Mouse (Mus musculus): ENCODE results near the gene Isyna1. TPM values are rescaled to one million over a fixed set of nuclear protein-coding genes. Genes with fewer than 3 reads are reported as not detected.
"Not testable (repeated sequence)": the region's sequence is repeated elsewhere in the genome, so short reads cannot be mapped to it uniquely, and the experiment has no call there.

The Isyna1 gene
- total RNA-seq, 4 experiments from 2014 or later, result 54.5 to 60.3 (median 56.5) TPM

DNA sequence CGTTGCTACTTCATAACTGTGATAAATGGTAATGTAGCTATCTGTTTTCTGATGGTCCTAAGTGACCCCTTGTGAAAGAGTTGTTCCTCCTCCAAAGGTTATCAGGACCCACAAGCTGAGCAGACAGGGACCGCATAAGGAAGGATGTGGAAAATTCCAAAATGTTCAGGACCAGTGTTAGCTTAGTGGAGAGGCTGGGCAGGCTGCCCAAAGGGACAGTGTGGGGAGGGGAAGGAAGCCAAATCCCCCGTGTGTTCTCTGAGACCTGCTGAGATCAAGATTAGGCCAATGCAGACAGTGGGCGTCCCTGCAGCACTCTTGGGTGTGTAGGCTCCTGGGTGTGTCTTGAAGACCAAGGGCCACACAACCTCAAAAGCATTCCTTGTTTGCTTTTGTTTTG lies 19.3 kb upstream of the Isyna1 start:
- no peak for DNase-seq (ENCODE audit: low spot score in 2 of 2)

DNA sequence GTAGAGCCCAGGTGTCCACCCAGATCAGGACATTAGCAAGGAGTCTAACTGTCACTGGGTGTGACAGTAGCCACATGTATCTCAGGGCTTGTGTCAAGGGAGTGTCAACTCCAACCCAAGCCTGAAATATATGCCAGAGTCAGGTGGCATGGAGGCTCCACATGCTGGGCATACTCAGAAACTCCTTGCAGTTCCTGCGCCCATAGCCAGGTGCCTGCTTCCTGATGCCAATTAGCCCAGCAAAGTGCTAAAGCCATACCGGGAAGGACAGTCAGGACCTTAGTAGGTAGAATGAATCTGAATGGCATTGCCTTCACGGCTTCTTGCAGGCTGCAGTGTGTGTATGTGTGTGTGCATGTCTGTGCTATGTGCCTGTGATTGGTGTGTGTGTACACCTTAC lies 17.0 kb upstream of the Isyna1 start:
- no peak for DNase-seq (ENCODE audit: low spot score in 2 of 2)

DNA sequence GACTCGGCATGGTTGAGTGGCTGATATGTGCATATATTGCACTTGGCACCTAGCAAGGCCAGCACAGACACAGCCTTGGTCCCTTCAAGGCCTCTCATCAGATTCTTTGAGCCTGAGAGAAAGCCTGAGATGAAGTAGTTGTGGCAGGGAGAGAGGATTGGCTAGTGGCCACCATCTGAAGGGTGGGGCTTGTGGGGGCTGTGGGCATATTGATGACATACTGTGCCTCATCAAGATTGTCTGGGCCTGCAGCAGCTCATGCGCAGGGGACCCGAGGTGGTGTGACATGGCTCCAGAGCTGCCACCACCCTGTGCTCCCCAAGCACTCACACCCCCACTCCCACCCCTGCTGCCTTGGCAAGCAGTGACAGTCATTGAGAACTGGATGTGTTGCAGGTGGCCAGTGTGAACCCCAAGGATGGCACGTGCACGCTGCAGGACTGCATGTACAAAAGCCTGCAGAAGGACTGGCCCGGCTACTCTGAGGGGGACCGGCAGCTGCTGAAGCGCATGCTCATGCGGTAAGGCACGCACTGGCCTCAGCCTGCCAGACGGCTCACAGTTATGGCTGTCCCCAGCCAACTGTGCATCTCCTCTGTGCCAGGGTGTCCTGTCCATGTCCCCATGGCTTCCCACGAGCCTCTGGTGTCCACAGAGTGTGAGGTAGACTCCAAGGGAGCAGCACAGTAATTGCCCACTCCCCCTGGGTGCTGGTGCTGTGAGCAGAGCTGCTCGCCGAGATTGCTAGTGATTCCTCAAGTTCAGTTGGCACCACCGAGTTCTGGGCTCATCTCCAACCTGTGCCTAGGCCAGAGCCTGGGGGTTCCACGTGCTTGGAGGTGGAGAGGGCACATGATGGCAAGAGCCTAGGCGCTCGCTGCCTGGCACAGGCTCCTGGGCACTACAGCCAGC lies 10.4 kb upstream of the Isyna1 start:
- no peak for DNase-seq (ENCODE audit: low spot score in 2 of 2)

DNA sequence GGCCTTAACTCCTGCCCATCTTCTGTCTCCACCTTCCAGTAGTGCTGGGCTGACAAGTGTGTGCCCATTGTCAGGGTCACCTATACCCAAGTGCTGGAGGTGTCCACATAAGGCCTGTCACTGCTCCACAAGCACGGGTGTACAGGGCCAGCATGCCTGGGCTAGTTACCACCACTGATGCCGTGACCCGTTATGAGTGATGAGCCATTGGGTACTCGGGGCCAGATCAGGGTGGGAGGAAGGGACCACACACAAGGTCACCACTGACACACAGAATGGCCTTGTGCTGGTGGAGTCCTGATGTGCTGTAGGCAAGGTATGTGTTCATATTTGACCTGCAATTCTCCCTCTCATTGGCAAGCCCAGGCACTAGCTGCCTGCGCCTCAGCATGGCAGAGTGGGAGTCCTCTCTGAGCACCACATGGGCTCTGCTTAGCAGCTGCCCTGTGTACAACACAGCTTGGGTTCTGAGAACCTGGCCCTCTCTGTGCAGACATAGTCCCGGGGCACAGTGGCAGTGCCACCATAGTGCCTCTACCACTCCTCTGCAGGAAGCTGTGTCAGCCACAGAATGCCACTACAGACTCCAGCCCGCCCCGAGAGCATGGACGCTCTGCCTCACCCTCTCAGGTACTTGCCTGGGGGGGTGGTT lies 9.4 kb upstream of the Isyna1 start:
- no peak for DNase-seq (ENCODE audit: low spot score in 2 of 2)

DNA sequence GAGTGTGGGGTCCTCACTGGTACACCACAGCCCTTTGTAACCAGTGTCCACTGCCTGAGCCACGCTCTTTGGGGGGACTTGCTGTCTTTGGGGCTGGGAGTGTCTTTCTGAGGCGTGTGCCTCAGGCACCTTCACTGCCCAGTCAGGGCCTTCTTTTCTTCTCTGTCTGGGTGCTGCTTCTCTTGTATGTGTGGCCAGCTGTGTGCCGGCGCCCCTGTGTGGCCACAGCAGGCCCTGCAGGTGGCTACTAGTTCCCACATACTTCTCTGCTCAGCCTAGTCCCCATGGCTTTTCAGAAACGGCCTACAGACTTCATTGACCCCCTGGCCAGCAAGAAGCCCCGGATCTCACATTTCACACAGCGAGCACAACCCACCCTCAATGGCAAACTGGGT lies 8.9 kb upstream of the Isyna1 start:
- DNase-seq (ENCODE audit: low spot score in 2 of 2), result no peak

DNA sequence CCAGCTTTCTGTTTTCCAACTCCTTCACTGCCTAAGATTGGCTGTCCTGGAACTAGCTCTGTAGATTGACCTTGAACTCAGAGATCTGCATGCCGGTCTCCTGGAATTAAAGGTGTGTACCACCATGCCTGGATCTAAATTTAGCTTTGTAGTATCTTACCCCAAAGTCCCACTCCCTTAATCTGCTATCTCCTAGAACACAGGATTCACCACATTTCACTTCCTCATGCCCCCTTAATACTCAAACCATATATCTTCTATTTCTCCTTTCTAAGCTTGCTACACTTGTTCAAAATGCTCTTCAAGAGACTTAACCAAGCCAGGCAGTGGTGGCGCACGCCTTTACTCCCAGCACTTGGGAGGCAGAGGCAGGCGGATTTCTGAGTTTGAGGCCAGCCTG lies 6.2 kb upstream of the Isyna1 start:
- not testable (repeated sequence) for DNase-seq (ENCODE audit: low spot score in 2 of 2)

DNA sequence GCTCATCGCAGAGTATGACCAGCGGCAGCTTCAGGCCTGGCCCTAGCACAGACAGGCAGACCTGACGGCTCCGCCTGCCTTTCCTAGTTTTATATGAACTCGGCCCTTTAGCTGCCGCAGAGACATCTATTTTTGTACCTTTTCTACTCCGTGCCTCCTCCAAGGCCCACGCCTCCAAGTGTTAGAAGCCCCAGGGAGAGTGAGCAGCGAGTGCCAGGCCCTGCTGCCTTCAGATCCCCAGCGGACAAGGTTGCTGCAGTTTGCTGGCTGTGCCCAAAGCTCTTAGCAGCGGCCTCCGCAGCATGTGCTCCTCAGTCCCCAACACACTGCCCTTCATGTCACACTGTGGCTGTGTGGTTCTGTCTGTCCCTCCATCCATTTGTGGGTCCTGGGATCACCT lies 2.6 kb upstream of the Isyna1 start:
- DNase-seq (ENCODE audit: low spot score in 2 of 2), result no peak

DNA sequence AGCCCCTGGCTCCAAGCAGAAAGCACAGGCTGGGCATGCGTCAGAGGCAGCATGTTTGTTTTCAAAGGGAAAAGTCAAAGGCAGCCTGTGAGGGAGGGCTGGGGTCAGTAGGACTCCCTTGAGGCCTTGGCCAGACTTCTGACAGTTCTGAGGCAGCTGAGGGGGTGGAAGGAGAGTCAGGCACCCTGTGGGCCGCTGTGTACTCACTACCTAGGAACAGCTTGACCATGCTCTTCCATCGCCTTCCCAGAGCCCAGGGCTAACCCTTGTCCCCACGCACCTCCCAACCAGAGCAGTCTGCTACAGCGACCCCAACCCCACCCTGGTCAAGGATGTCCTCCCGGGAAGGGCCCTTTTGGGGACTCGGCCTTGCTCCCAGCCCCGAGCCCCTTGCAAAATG lies 1.0 kb upstream of the Isyna1 start:
- peak in 1 of 2 experiments; percentile 28 for DNase-seq (ENCODE audit: low spot score in 2 of 2)

DNA sequence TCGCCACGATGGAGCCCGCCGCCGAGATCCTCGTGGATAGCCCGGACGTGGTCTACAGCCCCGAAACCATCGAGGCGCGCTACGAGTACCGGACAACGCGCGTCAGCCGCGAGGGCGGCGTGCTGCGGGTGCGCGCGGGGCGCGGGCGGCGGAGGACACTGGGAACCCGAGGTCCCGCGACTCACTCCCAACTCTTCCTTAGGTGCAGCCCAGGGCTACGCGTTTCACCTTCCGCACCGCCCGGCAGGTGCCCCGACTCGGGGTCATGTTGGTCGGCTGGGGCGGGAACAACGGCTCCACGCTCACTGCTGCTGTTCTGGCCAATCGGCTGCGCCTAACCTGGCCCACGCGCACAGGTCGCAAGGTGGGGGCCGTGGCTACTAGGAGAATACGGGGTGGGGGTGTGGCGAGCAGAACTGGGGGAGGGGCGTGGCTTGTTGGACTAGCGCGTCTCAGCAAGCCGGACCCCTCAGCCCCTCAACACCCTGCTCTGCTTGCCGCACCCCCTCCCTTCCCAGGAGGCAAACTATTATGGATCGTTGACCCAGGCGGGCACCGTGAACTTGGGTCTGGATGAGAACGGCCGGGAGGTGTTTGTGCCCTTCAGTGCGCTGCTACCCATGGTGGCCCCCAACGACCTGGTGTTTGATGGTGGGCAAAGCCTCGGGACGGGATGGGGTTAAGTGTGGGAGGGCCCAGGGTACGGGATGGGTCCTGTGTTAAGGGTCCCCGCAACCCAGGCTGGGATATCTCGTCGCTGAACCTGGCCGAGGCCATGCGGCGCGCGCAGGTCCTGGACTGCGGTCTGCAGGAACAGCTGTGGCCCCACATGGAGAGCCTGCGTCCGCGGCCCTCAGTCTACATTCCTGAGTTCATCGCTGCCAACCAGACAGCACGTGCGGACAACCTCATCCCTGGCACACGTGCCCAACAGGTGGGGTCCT lies 720 bp downstream of the Isyna1 start:
- peak in 1 of 2 experiments; percentile 48 for DNase-seq (ENCODE audit: low spot score in 2 of 2)

DNA sequence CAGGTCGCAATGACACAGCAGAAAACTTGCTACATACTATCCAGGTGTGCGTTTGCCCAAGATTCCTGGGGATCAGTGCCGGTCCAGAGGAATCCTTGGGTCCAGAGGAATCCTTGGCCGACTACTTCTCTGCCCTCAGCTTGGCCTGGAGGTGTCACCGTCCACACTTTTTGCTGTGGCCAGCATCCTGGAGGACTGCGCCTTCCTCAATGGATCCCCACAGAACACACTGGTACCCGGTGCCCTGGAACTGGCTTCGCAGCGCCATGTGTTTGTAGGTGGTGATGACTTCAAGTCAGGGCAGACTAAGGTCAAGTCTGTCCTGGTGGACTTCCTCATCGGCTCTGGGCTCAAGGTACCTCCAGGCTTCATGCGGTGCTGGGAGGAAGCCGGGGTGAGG lies 1.6 kb downstream of the Isyna1 start:
- peak in 1 of 2 experiments; percentile 29 for DNase-seq (ENCODE audit: low spot score in 2 of 2)

DNA sequence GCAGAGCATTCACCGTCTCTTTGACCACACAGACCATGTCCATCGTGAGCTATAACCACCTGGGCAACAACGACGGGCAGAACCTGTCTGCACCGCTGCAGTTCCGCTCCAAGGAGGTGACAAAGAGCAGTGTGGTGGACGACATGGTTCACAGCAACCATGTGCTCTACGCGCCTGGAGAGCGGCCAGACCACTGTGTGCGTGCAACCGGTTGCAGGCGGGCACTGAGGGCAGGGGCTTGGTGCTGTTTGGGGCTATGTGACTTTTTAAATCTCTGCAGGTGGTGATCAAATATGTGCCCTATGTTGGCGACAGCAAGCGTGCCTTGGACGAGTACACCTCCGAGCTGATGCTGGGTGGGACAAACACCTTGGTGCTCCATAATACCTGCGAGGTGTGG lies 2.0 kb downstream of the Isyna1 start:
- no peak for DNase-seq (ENCODE audit: low spot score in 2 of 2)

DNA sequence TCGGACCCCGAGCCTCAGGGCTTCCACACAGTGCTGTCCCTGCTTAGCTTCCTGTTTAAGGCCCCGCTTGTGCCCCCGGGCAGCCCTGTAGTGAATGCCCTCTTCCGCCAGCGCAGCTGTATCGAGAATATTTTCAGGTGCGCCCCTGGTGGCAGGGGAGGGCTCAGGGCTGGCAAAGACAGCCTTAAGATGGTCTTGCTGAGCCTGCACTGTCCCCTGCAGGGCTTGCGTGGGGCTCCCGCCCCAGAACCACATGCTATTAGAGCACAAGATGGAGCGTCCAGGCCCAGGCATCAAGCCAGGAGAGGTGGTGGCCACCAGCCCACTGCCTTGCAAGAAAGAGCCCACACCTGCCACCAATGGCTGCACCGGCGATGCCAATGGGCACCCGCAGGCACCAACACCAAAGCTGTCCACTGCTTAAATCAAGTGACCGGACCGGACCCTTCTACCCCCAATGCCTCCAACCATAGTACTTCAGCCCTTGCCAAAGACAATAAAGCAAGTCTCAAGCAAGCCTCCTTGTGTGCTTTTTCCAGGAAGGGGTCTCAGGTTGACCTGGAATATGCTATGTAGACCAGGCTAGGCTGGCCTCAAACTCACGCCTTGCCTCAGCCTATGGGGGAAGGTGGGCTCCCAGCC lies 2.7 kb downstream of the Isyna1 start:
- DNase-seq (ENCODE audit: low spot score in 2 of 2), result peak in 1 of 2 experiments; percentile 43

DNA sequence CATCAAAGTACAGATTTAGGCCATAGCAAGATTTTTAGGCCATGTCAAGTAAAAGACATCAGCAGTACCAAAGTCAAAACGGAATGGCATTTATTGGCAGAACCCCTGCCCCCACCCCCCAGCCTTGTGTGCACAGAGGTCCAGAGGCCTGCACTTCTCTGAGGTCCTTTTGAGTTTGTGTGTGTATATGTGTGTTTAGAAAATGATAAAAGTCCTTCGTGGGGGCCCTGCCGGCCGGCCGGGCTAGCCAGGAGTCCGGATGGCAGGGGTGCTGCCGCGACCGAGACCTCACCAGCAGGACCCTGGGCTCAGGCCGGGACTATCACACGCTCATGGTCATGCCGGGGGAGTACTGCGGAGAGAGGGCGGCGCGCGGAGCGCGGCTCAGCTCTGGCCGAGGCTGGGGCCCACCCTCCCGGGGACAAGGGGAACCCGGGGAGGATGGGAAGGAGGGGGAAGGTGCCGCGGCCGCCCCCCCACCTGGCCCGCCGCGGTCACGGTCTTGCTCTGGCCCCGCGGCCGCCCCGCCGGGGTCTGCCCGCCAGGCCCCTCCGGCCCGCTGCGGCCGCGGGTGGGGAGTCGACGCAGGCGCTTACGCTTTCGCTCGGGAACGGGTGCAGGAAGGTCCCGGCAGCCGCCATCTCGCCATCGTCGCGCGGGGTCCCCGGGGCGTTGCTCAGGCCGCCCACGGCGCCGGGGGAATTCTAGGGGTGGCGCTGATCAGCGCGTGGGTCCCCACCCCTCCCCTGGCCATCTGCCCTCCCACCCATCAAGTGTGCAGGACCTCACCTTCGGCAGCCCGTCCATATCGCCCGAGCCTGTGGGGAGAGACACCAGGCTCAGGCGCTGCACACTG lies 3.5 kb downstream of the Isyna1 start:
- peak in 1 of 2 experiments; percentile 37 for DNase-seq (ENCODE audit: low spot score in 2 of 2)

DNA sequence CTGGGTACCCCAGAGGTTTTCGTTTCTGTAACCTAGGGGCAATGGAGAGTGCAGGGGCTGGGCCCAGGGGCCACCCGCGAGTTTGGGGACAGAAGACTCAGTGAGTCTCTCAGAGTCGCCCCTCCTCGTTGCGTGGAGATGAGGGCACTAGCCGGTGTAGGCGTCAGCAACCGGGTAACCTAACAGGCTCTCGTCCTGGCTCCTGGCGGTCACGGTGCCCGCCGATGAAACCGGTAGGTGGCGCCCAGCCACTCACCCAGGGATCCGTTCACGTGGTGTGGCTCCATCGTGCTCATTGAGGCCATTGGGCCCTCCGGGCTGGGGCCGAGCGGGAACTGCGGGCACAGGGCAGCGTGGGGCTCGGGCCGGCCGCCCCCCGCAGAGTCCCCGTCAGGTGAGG lies 4.1 kb downstream of the Isyna1 start:
- DNase-seq (ENCODE audit: low spot score in 2 of 2), result peak in 1 of 2 experiments; percentile 82

DNA sequence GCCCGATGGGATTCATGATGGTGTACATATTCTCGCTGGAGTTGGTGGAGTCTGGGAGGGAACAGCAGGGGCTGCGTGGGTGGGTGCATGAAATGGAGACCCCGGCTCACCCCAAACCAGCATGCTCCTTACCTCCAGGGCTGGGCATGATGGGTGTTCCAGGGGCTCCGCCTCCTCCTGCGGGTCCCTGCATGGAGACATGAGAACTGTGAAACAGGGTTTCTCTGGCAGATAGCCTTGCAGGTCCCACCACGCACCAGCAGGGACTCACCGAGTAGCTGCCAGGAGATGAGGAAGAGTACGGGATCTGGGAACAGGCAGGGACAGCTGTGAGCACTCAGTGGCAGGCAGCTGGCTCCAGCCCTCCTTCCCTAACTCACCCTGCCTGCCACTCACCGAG lies 4.5 kb downstream of the Isyna1 start:
- peak in 1 of 2 experiments; percentile 66 for DNase-seq (ENCODE audit: low spot score in 2 of 2)

DNA sequence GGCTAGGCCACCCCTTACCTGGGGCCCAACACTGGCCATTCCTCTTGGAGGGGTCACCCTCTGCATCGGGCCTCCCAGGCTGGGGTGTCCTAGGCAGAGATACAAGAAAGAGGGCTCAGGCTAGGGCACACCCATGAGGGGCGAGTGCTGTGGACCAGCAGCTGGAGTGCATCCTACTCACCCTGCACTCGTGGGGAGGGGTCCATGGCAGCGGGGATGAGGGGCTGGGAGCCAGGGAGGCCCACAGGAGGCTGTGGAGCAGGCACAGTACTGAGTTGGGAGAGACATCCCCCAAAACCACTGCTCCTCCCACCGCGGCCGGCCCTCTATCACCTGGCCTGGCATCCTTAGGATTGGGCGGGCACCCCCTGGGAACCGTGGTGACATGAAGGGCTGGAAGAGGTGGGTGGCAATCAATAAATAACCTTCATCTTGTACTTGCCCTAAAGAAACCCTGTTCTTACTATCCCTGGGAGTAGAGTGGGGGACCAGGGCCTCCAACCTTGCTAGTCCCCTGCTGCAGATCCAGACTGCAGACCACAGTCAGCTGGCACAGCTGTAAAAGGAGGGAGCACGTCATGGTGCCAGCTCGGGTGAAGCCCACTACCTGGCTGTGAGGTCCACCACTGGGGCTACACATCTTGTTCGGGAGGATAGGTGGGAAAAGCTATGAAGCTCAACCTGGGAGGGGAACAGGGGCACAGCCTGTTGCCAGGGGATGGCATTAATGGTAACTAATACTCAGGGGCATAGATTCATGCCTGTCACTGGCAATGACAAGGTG lies 5.5 kb downstream of the Isyna1 start:
- DNase-seq (ENCODE audit: low spot score in 2 of 2), result no peak

DNA sequence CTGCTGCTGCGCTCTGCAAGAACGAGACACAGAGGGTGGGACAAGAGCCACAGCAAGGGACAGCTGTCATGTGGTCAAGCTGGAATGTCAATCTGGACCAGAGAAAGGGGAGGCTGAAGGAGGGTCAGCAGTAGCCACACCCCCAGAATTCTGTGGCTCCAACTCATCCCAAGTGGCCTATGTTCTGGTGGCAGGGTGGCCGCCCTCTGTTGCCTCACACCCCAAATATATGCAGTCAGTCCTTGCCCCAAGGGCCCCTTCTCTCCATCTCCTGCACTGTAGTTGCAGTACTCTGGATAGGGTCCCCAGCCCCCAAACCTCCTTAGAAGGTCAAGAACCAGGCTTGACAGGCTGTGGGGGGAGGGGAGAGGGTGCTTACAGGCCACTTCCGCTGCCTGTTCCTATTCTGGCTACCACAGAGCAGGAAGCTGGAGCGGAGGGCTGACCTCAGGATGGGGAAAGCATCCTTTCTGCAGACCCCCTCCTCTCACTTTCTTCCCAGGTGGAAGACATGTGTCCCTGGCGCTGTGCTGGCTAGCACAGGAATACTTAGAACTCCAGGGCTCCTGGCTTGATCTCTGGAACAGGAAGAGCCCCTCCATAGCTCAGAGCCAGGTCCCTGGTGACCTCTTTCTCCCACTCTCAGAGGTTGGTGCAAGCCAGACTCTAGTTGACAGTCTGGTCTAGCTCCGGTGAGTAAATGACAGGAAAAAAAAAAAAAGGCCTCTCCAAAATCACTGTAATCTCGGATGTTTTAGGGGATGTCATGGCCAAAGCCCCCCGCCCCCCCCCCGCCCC lies 6.5 kb downstream of the Isyna1 start:
- no peak for DNase-seq (ENCODE audit: low spot score in 2 of 2)

DNA sequence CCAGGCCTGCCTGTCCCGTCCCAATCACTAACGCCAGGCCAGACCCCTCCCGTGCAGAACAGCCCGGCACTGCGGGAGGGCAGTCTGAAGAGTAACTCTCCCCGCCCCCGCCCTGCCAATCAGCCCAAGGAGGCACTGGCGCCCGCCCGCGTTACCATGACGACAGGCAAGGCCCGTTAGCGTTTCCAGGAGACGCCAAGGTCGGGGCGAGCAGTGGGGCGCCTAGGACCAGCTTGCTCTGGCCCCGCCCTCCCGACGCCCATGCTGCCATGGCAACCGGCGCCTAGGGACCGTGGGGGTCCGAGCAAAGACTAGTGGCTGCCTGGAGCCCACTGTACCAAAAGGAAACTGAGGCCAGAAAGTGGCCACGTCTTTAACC lies 7.1 kb downstream of the Isyna1 start:
- DNase-seq (ENCODE audit: low spot score in 2 of 2), result peak in 1 of 2 experiments; percentile 86

Measured in left cerebral cortex, adult 8-10 months (tissue).